Mouse (Mus musculus): ENCODE measurements around the gene Cenpv. TPM values are rescaled to one million over a fixed set of nuclear protein-coding genes. Genes with fewer than 3 reads are reported as not detected.
"Not testable (repeated sequence)": the region's sequence is repeated elsewhere in the genome, so short reads cannot be mapped to it uniquely, and the experiment has no call there.

The Cenpv gene
- polyA plus RNA-seq, 1 experiment: 57.3 TPM

- TF ChIP-seq CTCF (IDR thresholded peaks at IDR 0.05; ENCODE audit: extremely low read depth, insufficient read depth, low read length) (no peak), POLR2A (IDR thresholded peaks at IDR 0.05; ENCODE audit: extremely low read depth, insufficient read depth, low read length) (no peak)
- no peak overlapping the region for H3K4me3 ChIP-seq (ENCODE audit: insufficient read depth, low read length)
- no peaks in the 10 kb centered on the region for H3K4me1 ChIP-seq (ENCODE audit: control insufficient read depth, insufficient read depth, low read length)
- H3K27ac ChIP-seq (ENCODE audit: insufficient read depth, low read length): no peak overlapping the region
Observed at GRCm38 (mm10) chr11:62513311-62513710, 25.8 kb downstream of the Cenpv start.

GRCm38 (mm10) chr11:62512529-62513080 lies 26.5 kb downstream of the Cenpv start:
- no peak overlapping the region for H3K27ac ChIP-seq (ENCODE audit: insufficient read depth, low read length)
- TF ChIP-seq CTCF (IDR thresholded peaks at IDR 0.05; ENCODE audit: extremely low read depth, insufficient read depth, low read length): no peak
- no peak for TF ChIP-seq POLR2A (IDR thresholded peaks at IDR 0.05; ENCODE audit: extremely low read depth, insufficient read depth, low read length)
- no peaks in the 10 kb centered on the region for H3K4me1 ChIP-seq (ENCODE audit: control insufficient read depth, insufficient read depth, low read length)
- H3K4me3 ChIP-seq (ENCODE audit: insufficient read depth, low read length): no peak overlapping the region

GRCm38 (mm10) chr11:62511444-62512202 lies 27.4 kb downstream of the Cenpv start:
- H3K4me1 ChIP-seq (ENCODE audit: control insufficient read depth, insufficient read depth, low read length): no peaks in the 10 kb centered on the region
- no peak overlapping the region for H3K4me3 ChIP-seq (ENCODE audit: insufficient read depth, low read length)
- no peak overlapping the region for H3K27ac ChIP-seq (ENCODE audit: insufficient read depth, low read length)
- TF ChIP-seq CTCF (IDR thresholded peaks at IDR 0.05; ENCODE audit: extremely low read depth, insufficient read depth, low read length): no peak
- no peak for TF ChIP-seq POLR2A (IDR thresholded peaks at IDR 0.05; ENCODE audit: extremely low read depth, insufficient read depth, low read length)

DNA sequence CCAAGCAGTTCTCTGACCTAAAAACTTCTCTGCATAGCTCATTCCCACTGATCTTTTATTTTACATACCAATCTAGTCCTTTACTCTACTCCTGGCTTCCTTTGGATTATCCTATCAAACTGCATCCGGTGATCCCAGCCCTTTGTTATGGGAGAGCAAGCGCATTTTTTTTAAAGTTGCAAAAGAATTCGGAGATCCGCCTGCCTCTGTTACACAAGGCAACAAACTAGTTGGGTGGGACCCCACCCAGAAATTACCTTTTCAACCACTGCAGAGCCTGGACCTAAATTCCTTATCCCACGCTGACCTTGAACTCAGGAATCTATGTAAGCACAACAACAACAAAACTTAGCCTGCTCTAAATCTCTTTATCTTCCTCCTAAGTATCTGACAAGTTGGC lies 28.1 kb downstream of the Cenpv start:
- no peak overlapping the region for H3K4me3 ChIP-seq (ENCODE audit: insufficient read depth, low read length)
- no peak overlapping the region for H3K27ac ChIP-seq (ENCODE audit: insufficient read depth, low read length)
- no peak for TF ChIP-seq CTCF (IDR thresholded peaks at IDR 0.05; ENCODE audit: extremely low read depth, insufficient read depth, low read length)
- no peak for TF ChIP-seq POLR2A (IDR thresholded peaks at IDR 0.05; ENCODE audit: extremely low read depth, insufficient read depth, low read length)
- no peaks in the 10 kb centered on the region for H3K4me1 ChIP-seq (ENCODE audit: control insufficient read depth, insufficient read depth, low read length)

DNA sequence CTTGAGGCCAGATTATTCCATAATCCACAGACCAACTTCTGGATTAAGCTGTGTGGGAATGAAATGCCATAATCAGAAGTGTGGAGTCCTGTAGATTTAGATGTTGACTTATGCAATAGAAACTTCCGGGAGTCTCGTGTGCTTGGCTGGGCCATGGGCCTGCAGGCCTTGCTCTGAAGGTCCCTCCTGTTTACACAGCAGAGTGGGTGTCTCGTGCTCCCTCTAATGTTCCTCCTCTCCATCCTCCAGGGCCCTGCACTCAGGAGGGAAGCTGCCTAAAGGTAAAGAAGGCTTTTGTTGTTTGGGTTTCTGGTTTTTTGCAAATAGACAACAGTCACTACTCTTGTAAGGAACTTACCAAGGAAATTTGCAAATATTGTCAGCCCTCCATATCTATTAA lies 29.5 kb downstream of the Cenpv start:
- TF ChIP-seq POLR2A (IDR thresholded peaks at IDR 0.05; ENCODE audit: extremely low read depth, insufficient read depth, low read length) (no peak), CTCF (IDR thresholded peaks at IDR 0.05; ENCODE audit: extremely low read depth, insufficient read depth, low read length) (no peak)
- Histone ChIP-seq H3K27ac (ENCODE audit: insufficient read depth, low read length) (no peak overlapping the region), H3K4me3 (ENCODE audit: insufficient read depth, low read length) (no peak overlapping the region), H3K4me1 (ENCODE audit: control insufficient read depth, insufficient read depth, low read length) (no peaks in the 10 kb centered on the region)

- H3K27ac ChIP-seq (ENCODE audit: insufficient read depth, low read length); H3K4me1 ChIP-seq (ENCODE audit: control insufficient read depth, insufficient read depth, low read length); H3K4me3 ChIP-seq (ENCODE audit: insufficient read depth, low read length): not testable (repeated sequence)
Observed at GRCm38 (mm10) chr11:62508816-62509215, 30.2 kb downstream of the Cenpv start.

DNA sequence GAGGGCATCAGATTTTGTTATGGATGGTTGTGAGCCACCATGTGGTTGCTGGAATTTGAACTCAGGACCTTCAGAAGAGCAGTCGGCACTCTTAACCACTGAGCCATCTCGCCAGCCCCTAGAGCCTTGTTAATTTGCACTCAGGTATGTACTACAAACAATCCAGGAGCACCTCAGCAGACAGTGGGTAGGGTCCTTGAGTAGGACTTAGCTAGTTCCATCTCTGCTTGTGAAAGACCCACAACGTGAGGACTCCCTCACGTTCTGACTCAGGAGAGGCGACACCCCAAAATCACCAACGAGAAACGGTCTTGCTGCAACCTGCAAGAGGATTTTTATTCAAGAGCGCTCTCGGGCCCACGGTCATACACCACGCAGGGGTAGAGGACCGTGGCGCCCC lies 30.7 kb downstream of the Cenpv start:
- not testable (repeated sequence) for H3K27ac ChIP-seq (ENCODE audit: insufficient read depth, low read length); H3K4me3 ChIP-seq (ENCODE audit: insufficient read depth, low read length); H3K4me1 ChIP-seq (ENCODE audit: control insufficient read depth, insufficient read depth, low read length)

DNA sequence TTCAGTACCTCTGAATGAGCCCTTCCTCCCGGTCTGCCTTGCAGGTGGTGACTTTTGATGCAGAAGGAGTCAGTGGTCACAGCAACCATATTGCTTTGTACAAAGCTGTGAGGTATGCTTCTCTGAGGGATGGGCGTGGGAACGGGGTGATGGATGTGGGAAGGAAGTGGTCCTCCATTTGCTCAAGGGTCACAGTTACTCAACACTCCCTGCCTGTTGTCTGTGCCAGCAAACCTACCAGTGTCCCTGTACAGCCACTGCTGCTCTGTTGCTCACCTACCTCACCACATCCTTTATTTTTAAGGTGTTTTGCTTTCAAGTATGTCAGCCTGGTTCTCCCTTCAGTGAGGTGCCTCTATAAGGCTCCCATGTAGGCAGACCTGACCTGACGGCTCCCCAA lies 31.4 kb downstream of the Cenpv start:
- no peak for TF ChIP-seq CTCF (IDR thresholded peaks at IDR 0.05; ENCODE audit: extremely low read depth, insufficient read depth, low read length)
- no peak for TF ChIP-seq POLR2A (IDR thresholded peaks at IDR 0.05; ENCODE audit: extremely low read depth, insufficient read depth, low read length)
- Histone ChIP-seq H3K4me3 (ENCODE audit: insufficient read depth, low read length) (no peak overlapping the region), H3K27ac (ENCODE audit: insufficient read depth, low read length) (no peak overlapping the region), H3K4me1 (ENCODE audit: control insufficient read depth, insufficient read depth, low read length) (no peaks in the 10 kb centered on the region)

DNA sequence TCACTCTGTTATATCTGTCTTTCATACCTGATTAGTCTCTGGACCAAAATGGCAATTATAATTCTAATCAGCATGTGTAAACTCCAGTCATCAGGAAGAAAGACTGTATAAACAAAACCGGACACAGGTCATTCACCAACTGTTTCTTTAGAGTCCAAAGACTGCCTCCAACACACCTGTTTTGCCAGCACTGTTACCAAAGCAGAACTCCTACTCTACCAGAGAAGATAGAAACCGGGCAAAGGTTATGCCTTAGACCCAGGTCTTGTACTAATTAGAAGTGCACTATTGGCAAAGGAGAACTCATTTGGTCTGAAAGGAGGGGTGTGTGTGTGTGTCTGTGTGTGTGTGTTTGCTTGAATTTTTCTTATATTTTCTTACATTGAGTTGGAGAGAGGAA lies 38.5 kb downstream of the Cenpv start:
- no peak overlapping the region for H3K27ac ChIP-seq (ENCODE audit: insufficient read depth, low read length)
- H3K4me3 ChIP-seq (ENCODE audit: insufficient read depth, low read length): no peak overlapping the region
- TF ChIP-seq POLR2A (IDR thresholded peaks at IDR 0.05; ENCODE audit: extremely low read depth, insufficient read depth, low read length) (no peak), CTCF (IDR thresholded peaks at IDR 0.05; ENCODE audit: extremely low read depth, insufficient read depth, low read length) (no peak)
- 0 out of 2 replicates have a peak, but pooled peaks cover 1% of the 10 kb centered on the region for H3K4me1 ChIP-seq (ENCODE audit: control insufficient read depth, insufficient read depth, low read length)

- Histone ChIP-seq H3K27ac (ENCODE audit: insufficient read depth, low read length) (no peak overlapping the region), H3K4me1 (ENCODE audit: control insufficient read depth, insufficient read depth, low read length) (0 out of 2 replicates have a peak, but pooled peaks cover 2% of the 10 kb centered on the region), H3K4me3 (ENCODE audit: insufficient read depth, low read length) (no peak overlapping the region)
- TF ChIP-seq CTCF (IDR thresholded peaks at IDR 0.05; ENCODE audit: extremely low read depth, insufficient read depth, low read length) (no peak), POLR2A (IDR thresholded peaks at IDR 0.05; ENCODE audit: extremely low read depth, insufficient read depth, low read length) (no peak)
Observed at GRCm38 (mm10) chr11:62498802-62499201, 40.3 kb downstream of the Cenpv start.
